Mouse (Mus musculus): ENCODE results near the gene Gemin5. TPM values are rescaled to one million over a fixed set of nuclear protein-coding genes. Genes with fewer than 3 reads are reported as not detected.

The Gemin5 gene
- polyA plus RNA-seq, 1 experiment from 2014 or later = 20.3 TPM

GRCm38 (mm10) chr11:58097621-58098365, 70.5 kb downstream of the Gemin5 start:
- Histone ChIP-seq H3K9me3 (ENCODE audit: control insufficient read depth, low read length) (no peaks in the 10 kb centered on the region), H3K36me3 (ENCODE audit: control insufficient read depth, insufficient read depth, low read length) (no peaks in the 10 kb centered on the region), H3K4me3 (ENCODE audit: low read depth, low read length) (peak overlapping the region; percentile 37), H3K27ac (ENCODE audit: low read depth, low read length) (no peak overlapping the region), H3K27me3 (ENCODE audit: control insufficient read depth, insufficient read depth, low read length) (no peaks in the 10 kb centered on the region; the same call in none of the 2 replicates), H3K9ac (ENCODE audit: low read length) (peak overlapping the region; percentile 44; the same call in 1 of the 2 replicates), H3K4me2 (peak overlapping the region; percentile 57), H3K4me1 (ENCODE audit: control insufficient read depth, insufficient read depth, low read length) (peaks cover 3% of the 10 kb centered on the region; the same call in 1 of the 2 replicates)
- 2% methylated on average over 30 of the region's 38 CpGs for WGBS
- DNase-seq (ENCODE audit: low spot score, missing footprints) (peak; percentile 89), ATAC-seq (ENCODE audit: low FRiP score) (peak; percentile 33; the same call in 1 of the 2 replicates)

DNA sequence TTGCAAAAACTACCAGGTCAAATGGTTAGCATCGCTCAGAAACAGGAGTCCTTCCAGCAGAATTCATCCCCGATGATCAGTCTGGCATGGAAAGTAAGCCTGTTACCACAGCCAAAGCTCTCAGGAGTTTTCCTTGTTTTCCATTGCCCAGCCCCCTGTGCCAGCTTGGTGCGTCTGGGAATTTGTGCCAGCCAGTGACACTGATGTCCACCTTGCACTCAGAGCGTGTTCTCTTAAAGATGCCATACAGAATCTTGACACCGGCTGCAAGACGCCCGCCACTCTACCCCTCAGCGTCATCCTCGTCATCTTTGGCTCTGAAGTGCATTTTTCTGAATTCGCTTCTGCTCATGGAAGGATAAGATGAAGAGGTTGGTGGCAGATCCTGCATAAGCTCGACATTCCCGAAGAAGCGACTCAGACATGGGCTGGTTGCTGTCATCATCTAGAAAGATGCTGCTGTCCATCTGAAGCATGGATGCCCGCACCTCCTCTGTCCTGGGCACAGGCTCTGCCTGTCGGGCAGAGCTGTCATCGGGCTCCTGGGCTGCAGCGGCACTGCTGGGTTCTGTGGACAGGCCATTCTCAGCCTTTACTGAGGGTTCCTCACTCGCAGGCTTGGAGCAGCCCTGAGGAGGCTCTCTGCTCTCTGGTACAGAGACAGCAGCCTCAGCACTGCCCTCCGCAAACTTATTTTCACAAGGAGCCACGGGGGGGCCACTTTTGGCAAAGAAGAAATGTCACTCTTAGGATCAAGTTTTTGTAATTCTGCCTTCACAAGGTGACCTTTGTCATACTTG, 71.3 kb downstream of the Gemin5 start:
- Histone ChIP-seq H3K36me3 (ENCODE audit: control insufficient read depth, insufficient read depth, low read length) (no peaks in the 10 kb centered on the region), H3K4me3 (ENCODE audit: low read depth, low read length) (peak overlapping the region; percentile 37; the same call in 1 of the 2 replicates), H3K4me2 (peak overlapping the region; percentile 57), H3K9ac (ENCODE audit: low read length) (no peak overlapping the region), H3K27me3 (ENCODE audit: control insufficient read depth, insufficient read depth, low read length) (no peaks in the 10 kb centered on the region; the same call in none of the 2 replicates), H3K9me3 (ENCODE audit: control insufficient read depth, low read length) (no peaks in the 10 kb centered on the region), H3K4me1 (ENCODE audit: control insufficient read depth, insufficient read depth, low read length) (peaks cover 3% of the 10 kb centered on the region; the same call in 1 of the 2 replicates), H3K27ac (ENCODE audit: low read depth, low read length) (no peak overlapping the region)
- 58% methylated on average over 20 of the region's 20 CpGs for WGBS
- DNase-seq (ENCODE audit: low spot score, missing footprints) = peak; percentile 79
- no peak for ATAC-seq (ENCODE audit: low FRiP score)

DNA sequence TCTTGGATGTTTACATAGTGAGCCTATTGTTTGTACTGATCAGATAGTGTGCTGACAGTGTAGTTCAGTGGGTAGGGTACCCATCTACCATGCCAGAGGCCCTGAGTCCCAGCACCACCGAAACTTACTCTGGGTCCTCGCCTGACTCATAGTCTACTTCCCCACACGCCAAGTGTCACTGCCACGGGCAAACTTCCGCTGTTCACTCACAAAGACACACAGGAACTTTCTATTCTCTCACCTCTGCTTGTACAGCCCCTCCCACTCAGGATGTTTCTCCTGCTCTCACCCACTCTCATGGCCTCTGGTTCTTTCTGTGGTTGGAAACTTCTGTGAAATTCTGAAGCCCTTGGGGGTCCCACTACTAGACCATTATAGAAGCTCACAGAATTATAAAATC, 72.2 kb downstream of the Gemin5 start:
- 92% methylated on average over 5 of the region's 5 CpGs for WGBS
- no peaks in the 10 kb centered on the region for H3K36me3 ChIP-seq (ENCODE audit: control insufficient read depth, insufficient read depth, low read length)
- DNase-seq (ENCODE audit: low spot score, missing footprints) = peak; percentile 78
- peaks cover 3% of the 10 kb centered on the region; the same call in 1 of the 2 replicates for H3K4me1 ChIP-seq (ENCODE audit: control insufficient read depth, insufficient read depth, low read length)
- H3K27me3 ChIP-seq (ENCODE audit: control insufficient read depth, insufficient read depth, low read length) = no peaks in the 10 kb centered on the region; the same call in none of the 2 replicates
- H3K27ac ChIP-seq (ENCODE audit: low read depth, low read length) = no peak overlapping the region
- no peak overlapping the region for H3K9ac ChIP-seq (ENCODE audit: low read length)
- H3K4me3 ChIP-seq (ENCODE audit: low read depth, low read length) = no peak overlapping the region
- H3K9me3 ChIP-seq (ENCODE audit: control insufficient read depth, low read length) = no peaks in the 10 kb centered on the region
- no peak for ATAC-seq (ENCODE audit: low FRiP score)
- H3K4me2 ChIP-seq = no peak overlapping the region

GRCm38 (mm10) chr11:58095561-58095960, 72.8 kb downstream of the Gemin5 start:
- no peaks in the 10 kb centered on the region for H3K36me3 ChIP-seq (ENCODE audit: control insufficient read depth, insufficient read depth, low read length)
- no peaks in the 10 kb centered on the region; the same call in none of the 2 replicates for H3K27me3 ChIP-seq (ENCODE audit: control insufficient read depth, insufficient read depth, low read length)
- H3K4me3 ChIP-seq (ENCODE audit: low read depth, low read length) = no peak overlapping the region
- H3K27ac ChIP-seq (ENCODE audit: low read depth, low read length) = no peak overlapping the region
- no peak overlapping the region for H3K9ac ChIP-seq (ENCODE audit: low read length)
- DNase-seq (ENCODE audit: low spot score, missing footprints) = peak; percentile 14
- H3K9me3 ChIP-seq (ENCODE audit: control insufficient read depth, low read length) = no peaks in the 10 kb centered on the region
- peaks cover 3% of the 10 kb centered on the region; the same call in 1 of the 2 replicates for H3K4me1 ChIP-seq (ENCODE audit: control insufficient read depth, insufficient read depth, low read length)
- ATAC-seq (ENCODE audit: low FRiP score) = no peak
- WGBS = 94% methylated on average over 1 of the region's 1 CpGs
- H3K4me2 ChIP-seq = no peak overlapping the region

- Histone ChIP-seq H3K4me3 (ENCODE audit: low read depth, low read length) (no peak overlapping the region), H3K9ac (ENCODE audit: low read length) (no peak overlapping the region), H3K36me3 (ENCODE audit: control insufficient read depth, insufficient read depth, low read length) (no peaks in the 10 kb centered on the region), H3K4me1 (ENCODE audit: control insufficient read depth, insufficient read depth, low read length) (peaks cover 3% of the 10 kb centered on the region; the same call in 1 of the 2 replicates), H3K27me3 (ENCODE audit: control insufficient read depth, insufficient read depth, low read length) (no peaks in the 10 kb centered on the region; the same call in none of the 2 replicates), H3K27ac (ENCODE audit: low read depth, low read length) (no peak overlapping the region), H3K4me2 (no peak overlapping the region), H3K9me3 (ENCODE audit: control insufficient read depth, low read length) (no peaks in the 10 kb centered on the region)
- DNase-seq (ENCODE audit: low spot score, missing footprints) (peak; percentile 80), ATAC-seq (ENCODE audit: low FRiP score) (no peak)
- 32% methylated on average over 4 of the region's 4 CpGs for WGBS
These were observed 73.6 kb downstream of the Gemin5 start for GRCm38 (mm10) chr11:58094766-58095165.

DNA sequence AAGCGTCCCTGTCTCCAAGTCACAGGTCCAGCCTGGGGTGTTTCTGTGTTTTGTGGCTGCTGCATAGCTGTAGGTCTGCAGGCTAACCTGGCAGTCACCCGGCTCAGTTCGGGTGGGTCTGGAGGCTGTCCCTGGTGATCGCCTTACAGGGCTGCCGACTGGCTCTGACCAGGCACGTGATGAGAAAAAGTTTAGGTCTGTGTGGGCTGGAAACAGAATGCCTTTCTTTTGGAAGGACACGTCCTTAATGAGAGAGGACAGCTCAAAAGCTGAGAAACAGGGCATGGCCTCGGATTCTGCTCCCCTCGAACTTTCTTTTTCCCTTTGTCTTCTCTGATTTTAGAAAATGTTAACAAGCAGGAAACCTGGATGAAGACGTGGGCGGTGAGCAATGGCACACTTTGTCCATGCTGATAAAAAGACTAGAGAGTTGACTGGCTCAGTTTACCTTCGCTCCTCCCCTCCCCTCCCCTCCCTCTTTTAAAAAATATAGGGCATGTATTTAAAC, 75.3 kb downstream of the Gemin5 start, which contains the start of gene Gm12248:
Gene Gm12248 (minus strand): TSS at position 114 of the 508 bp plus-strand sequence.
- 25% methylated on average over 12 of the region's 12 CpGs for WGBS

GRCm38 (mm10) chr11:58092541-58092940, 75.8 kb downstream of the Gemin5 start:
- no peak overlapping the region for H3K27ac ChIP-seq (ENCODE audit: low read depth, low read length)
- H3K9me3 ChIP-seq (ENCODE audit: control insufficient read depth, low read length) = no peaks in the 10 kb centered on the region
- H3K4me1 ChIP-seq (ENCODE audit: control insufficient read depth, insufficient read depth, low read length) = no peaks in the 10 kb centered on the region; the same call in 1 of the 2 replicates
- 75% methylated on average over 4 of the region's 4 CpGs for WGBS
- H3K4me3 ChIP-seq (ENCODE audit: low read depth, low read length) = no peak overlapping the region
- ATAC-seq (ENCODE audit: low FRiP score) = no peak
- DNase-seq (ENCODE audit: low spot score, missing footprints) = peak; percentile 68
- no peak overlapping the region for H3K4me2 ChIP-seq
- no peaks in the 10 kb centered on the region for H3K36me3 ChIP-seq (ENCODE audit: control insufficient read depth, insufficient read depth, low read length)
- no peak overlapping the region for H3K9ac ChIP-seq (ENCODE audit: low read length)
- H3K27me3 ChIP-seq (ENCODE audit: control insufficient read depth, insufficient read depth, low read length) = no peaks in the 10 kb centered on the region; the same call in 1 of the 2 replicates

More for the DNA sequence above, 75.3 kb downstream of the Gemin5 start, which contains the start of gene Gm12248:
- H3K4me1 ChIP-seq (ENCODE audit: control insufficient read depth, insufficient read depth, low read length) = peaks cover 3% of the 10 kb centered on the region; the same call in 1 of the 2 replicates
- H3K36me3 ChIP-seq (ENCODE audit: control insufficient read depth, insufficient read depth, low read length) = no peaks in the 10 kb centered on the region
- H3K4me2 ChIP-seq = no peak within 1 kb of the TSS
- ATAC-seq (ENCODE audit: low FRiP score) = no peak
- no peak within 1 kb of the TSS for H3K4me3 ChIP-seq (ENCODE audit: low read depth, low read length)
- H3K9me3 ChIP-seq (ENCODE audit: control insufficient read depth, low read length) = no peaks in the 10 kb centered on the region
- H3K9ac ChIP-seq (ENCODE audit: low read length) = no peak within 1 kb of the TSS
- DNase-seq (ENCODE audit: low spot score, missing footprints) = peak; percentile 75
- no peaks in the 10 kb centered on the region; the same call in 1 of the 2 replicates for H3K27me3 ChIP-seq (ENCODE audit: control insufficient read depth, insufficient read depth, low read length)
- H3K27ac ChIP-seq (ENCODE audit: low read depth, low read length) = no peak within 1 kb of the TSS

DNA sequence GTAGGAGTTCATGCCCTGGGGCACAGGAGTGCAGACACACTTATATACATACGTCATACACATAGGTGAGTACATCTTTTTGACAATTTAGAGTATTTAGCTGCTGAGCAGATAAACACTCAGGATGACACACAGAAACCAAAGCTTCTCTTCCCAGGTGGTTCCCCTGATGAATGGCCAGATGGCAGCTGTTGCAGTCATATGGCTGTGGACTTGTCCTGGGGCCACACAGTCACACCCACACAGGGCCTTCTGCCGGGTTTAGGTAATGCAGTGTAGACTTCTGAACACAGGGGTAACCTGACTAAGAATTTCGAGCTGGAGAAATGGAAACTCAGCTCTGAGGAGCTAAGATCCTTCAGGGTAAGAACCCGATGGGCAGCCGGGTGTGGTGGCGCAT, 86.6 kb downstream of the Gemin5 start:
- DNase-seq (ENCODE audit: low spot score, missing footprints) (peak; percentile 41), ATAC-seq (ENCODE audit: low FRiP score) (no peak)
- H3K9ac ChIP-seq (ENCODE audit: low read length) = no peak overlapping the region
- no peaks in the 10 kb centered on the region for H3K27me3 ChIP-seq (ENCODE audit: control insufficient read depth, insufficient read depth, low read length)
- no peak overlapping the region for H3K4me3 ChIP-seq (ENCODE audit: low read depth, low read length)
- no peaks in the 10 kb centered on the region for H3K9me3 ChIP-seq (ENCODE audit: control insufficient read depth, low read length)
- no peaks in the 10 kb centered on the region for H3K36me3 ChIP-seq (ENCODE audit: control insufficient read depth, insufficient read depth, low read length)
- 88% methylated on average over 6 of the region's 6 CpGs for WGBS
- H3K4me2 ChIP-seq = no peak overlapping the region
- H3K4me1 ChIP-seq (ENCODE audit: control insufficient read depth, insufficient read depth, low read length) = no peaks in the 10 kb centered on the region
- no peak overlapping the region for H3K27ac ChIP-seq (ENCODE audit: low read depth, low read length)
